Mouse (Mus musculus) stomach, adult 2 months (tissue): ENCODE results near the gene Wdr48. TPM values are rescaled to one million over a fixed set of nuclear protein-coding genes. Genes with fewer than 3 reads are reported as not detected.

Experiments
- polyA plus RNA-seq: library from polyadenylated mRNA; depleted of rRNA; stranded (reverse); fragments of >200 nt; gene quantifications from 2 replicates; pipeline ENCODE4 v1.2.3, GENCODE M21; 2012; rRNA removed

The Wdr48 gene
- polyA plus RNA-seq: 9.3 and 13.2 TPM in 2 replicates

GRCm38 (mm10) chr9:119894339-119895009, at the start of gene Wdr48:
TSS of gene Wdr48 (plus strand) at chr9:119894878.

GRCm38 (mm10) chr9:119937005-119937773, 42.5 kb downstream of the Wdr48 start, which contains the start of the genes Gorasp1 and Ttc21a:
TSS of gene Gorasp1 (minus strand) at chr9:119937565.
TSS of gene Ttc21a (plus strand) at chr9:119937606.

Other genes with a start within 250 kb of the Wdr48 start
- not detected in 2 replicates for gene Scn10a, start 175.6 kb upstream of the Wdr48 start, polyA plus RNA-seq
- gene Scn11a, start 69.4 kb upstream of the Wdr48 start, polyA plus RNA-seq: not detected in 2 replicates
- gene Gorasp1, start 42.7 kb downstream of the Wdr48 start, polyA plus RNA-seq: 12.7 and 12.8 TPM in 2 replicates
- 0.03 and 0.04 TPM in 2 replicates for gene Ttc21a, start 42.7 kb downstream of the Wdr48 start, polyA plus RNA-seq
- 12.8 and 25.8 TPM in 2 replicates for gene Csrnp1, start 89.8 kb downstream of the Wdr48 start, polyA plus RNA-seq
- gene Xirp1, start 128.7 kb downstream of the Wdr48 start, polyA plus RNA-seq: 0.50 and 0.57 TPM in 2 replicates
- gene Cx3cr1, start 175.0 kb downstream of the Wdr48 start, polyA plus RNA-seq: 2.4 and 2.7 TPM in 2 replicates
- 0.06 and 0.15 TPM in 2 replicates for gene Ccr8, start 197.2 kb downstream of the Wdr48 start, polyA plus RNA-seq
- 14.6 and 19.7 TPM in 2 replicates for gene Slc25a38, start 215.5 kb downstream of the Wdr48 start, polyA plus RNA-seq
- 1,902 and 2,484 TPM in 2 replicates for gene Rpsa, start 232.8 kb downstream of the Wdr48 start, polyA plus RNA-seq